Mouse (Mus musculus): ENCODE results near the gene Mlycd.

The Mlycd gene

GRCm38 (mm10) chr8:119434569-119434968, 39.9 kb downstream of the Mlycd start:
- no peak for DNase-seq

- DNase-seq, result no peak
These were observed 40.8 kb downstream of the Mlycd start for GRCm38 (mm10) chr8:119435527-119435926.

- no peak for DNase-seq
These were observed 41.7 kb downstream of the Mlycd start for GRCm38 (mm10) chr8:119436331-119436730.

GRCm38 (mm10) chr8:119436933-119437332, 42.3 kb downstream of the Mlycd start:
- DNase-seq, result no peak

- DNase-seq, result no peak
These were observed 42.8 kb downstream of the Mlycd start for GRCm38 (mm10) chr8:119437506-119437905.

- no peak for DNase-seq
These were observed 44.2 kb downstream of the Mlycd start for GRCm38 (mm10) chr8:119438876-119439275.

- DNase-seq, result no peak
These were observed 44.7 kb downstream of the Mlycd start for GRCm38 (mm10) chr8:119439424-119439823.

GRCm38 (mm10) chr8:119439893-119440249, 45.2 kb downstream of the Mlycd start:
- no peak for DNase-seq

- peak; percentile 49 for DNase-seq
These were observed 45.7 kb downstream of the Mlycd start for GRCm38 (mm10) chr8:119440250-119440951.

- DNase-seq, result no peak
These were observed 46.2 kb downstream of the Mlycd start for GRCm38 (mm10) chr8:119440952-119441270.

GRCm38 (mm10) chr8:119442013-119442412, 47.3 kb downstream of the Mlycd start:
- DNase-seq, result no peak

GRCm38 (mm10) chr8:119442970-119443369, 48.3 kb downstream of the Mlycd start:
- no peak for DNase-seq

- DNase-seq, result peak; percentile 98
These were observed 51.7 kb downstream of the Mlycd start, which contains the start of gene Necab2 for GRCm38 (mm10) chr8:119446211-119446989. TSS of gene Necab2 (plus strand) at chr8:119446719.

GRCm38 (mm10) chr8:119446990-119447780, 52.5 kb downstream of the Mlycd start:
- DNase-seq, result peak; percentile 66

GRCm38 (mm10) chr8:119447781-119448170, 53.1 kb downstream of the Mlycd start:
- no peak for DNase-seq

- no peak for DNase-seq
These were observed 54.9 kb downstream of the Mlycd start for GRCm38 (mm10) chr8:119449627-119450026.

GRCm38 (mm10) chr8:119451131-119451530, 56.5 kb downstream of the Mlycd start:
- DNase-seq, result no peak

- DNase-seq, result no peak
These were observed 58.2 kb downstream of the Mlycd start for GRCm38 (mm10) chr8:119452919-119453318.

GRCm38 (mm10) chr8:119456045-119456444, 61.4 kb downstream of the Mlycd start:
- DNase-seq, result no peak

- DNase-seq, result no peak
These were observed 65.0 kb downstream of the Mlycd start for GRCm38 (mm10) chr8:119459724-119460123.

All from right cerebral cortex, postnatal 4 days (tissue).